Mouse (Mus musculus): Measurements from ENCODE around the gene Kctd11. TPM values are rescaled to one million over a fixed set of nuclear protein-coding genes. Genes with fewer than 3 reads are reported as not detected.
"Not testable (repeated sequence)": the region's sequence is repeated elsewhere in the genome, so short reads cannot be mapped to it uniquely, and the experiment has no call there.

Gene Kctd11
- polyA plus RNA-seq, 1 experiment from 2014 or later, result 7.7 TPM

- H3K27ac ChIP-seq, result no peak overlapping the region
- no peaks in the 10 kb centered on the region for H3K9me3 ChIP-seq (replicated peaks; ENCODE audit: low read length)
- H3K4me1 ChIP-seq (replicated peaks; ENCODE audit: insufficient read depth, low read length), result no peaks in the 10 kb centered on the region
- no peak for TF ChIP-seq CTCF (IDR thresholded peaks at IDR 0.05; ENCODE audit: low read depth)
- WGBS, result 87% methylated on average over 7 of the region's 7 CpGs
- DNase-seq (ENCODE audit: low spot score) (no peak), ATAC-seq (replicated peaks; ENCODE audit: low FRiP score, low read depth) (no peak)
- H3K4me3 ChIP-seq (replicated peaks; ENCODE audit: low read depth, low read length), result no peak overlapping the region
- H3K9ac ChIP-seq (ENCODE audit: low read depth, low read length), result no peak overlapping the region
- no peak overlapping the region for H3K4me2 ChIP-seq (ENCODE audit: low read length)
- no peaks in the 10 kb centered on the region for H3K36me3 ChIP-seq (ENCODE audit: insufficient read depth, low read length)
- no peaks in the 10 kb centered on the region for H3K27me3 ChIP-seq (ENCODE audit: insufficient read depth, low read length)
These were observed 9.4 kb downstream of the Kctd11 start for GRCm38 (mm10) chr11:69871822-69872221.

- Histone ChIP-seq H3K4me3 (replicated peaks; ENCODE audit: low read depth, low read length) (no peak overlapping the region), H3K9ac (ENCODE audit: low read depth, low read length) (no peak overlapping the region), H3K9me3 (replicated peaks; ENCODE audit: low read length) (no peaks in the 10 kb centered on the region), H3K4me2 (ENCODE audit: low read length) (no peak overlapping the region), H3K27ac (no peak overlapping the region), H3K4me1 (replicated peaks; ENCODE audit: insufficient read depth, low read length) (no peaks in the 10 kb centered on the region), H3K36me3 (ENCODE audit: insufficient read depth, low read length) (no peaks in the 10 kb centered on the region), H3K27me3 (ENCODE audit: insufficient read depth, low read length) (no peaks in the 10 kb centered on the region)
- DNase-seq (ENCODE audit: low spot score) (no peak), ATAC-seq (replicated peaks; ENCODE audit: low FRiP score, low read depth) (no peak)
- 91% methylated on average over 2 of the region's 2 CpGs for WGBS
- TF ChIP-seq CTCF (IDR thresholded peaks at IDR 0.05; ENCODE audit: low read depth), result no peak
These were observed 10.7 kb downstream of the Kctd11 start for GRCm38 (mm10) chr11:69870289-69871069.

- WGBS, result 75% methylated on average over 9 of the region's 9 CpGs
- H3K9ac ChIP-seq (ENCODE audit: low read depth, low read length), result no peak overlapping the region
- DNase-seq (ENCODE audit: low spot score) (no peak), ATAC-seq (replicated peaks; ENCODE audit: low FRiP score, low read depth) (no peak)
- no peaks in the 10 kb centered on the region for H3K4me1 ChIP-seq (replicated peaks; ENCODE audit: insufficient read depth, low read length)
- no peak overlapping the region for H3K4me2 ChIP-seq (ENCODE audit: low read length)
- no peaks in the 10 kb centered on the region for H3K27me3 ChIP-seq (ENCODE audit: insufficient read depth, low read length)
- no peaks in the 10 kb centered on the region for H3K36me3 ChIP-seq (ENCODE audit: insufficient read depth, low read length)
- H3K9me3 ChIP-seq (replicated peaks; ENCODE audit: low read length), result no peaks in the 10 kb centered on the region
- H3K4me3 ChIP-seq (replicated peaks; ENCODE audit: low read depth, low read length), result no peak overlapping the region
- TF ChIP-seq CTCF (IDR thresholded peaks at IDR 0.05; ENCODE audit: low read depth), result no peak
- no peak overlapping the region for H3K27ac ChIP-seq
These were observed 13.9 kb downstream of the Kctd11 start for GRCm38 (mm10) chr11:69867335-69867734.

GRCm38 (mm10) chr11:69865561-69865960 is 15.6 kb downstream of the Kctd11 start:
- H3K9me3 ChIP-seq (replicated peaks; ENCODE audit: low read length), result no peaks in the 10 kb centered on the region
- ATAC-seq (replicated peaks; ENCODE audit: low FRiP score, low read depth) (no peak), DNase-seq (ENCODE audit: low spot score) (no peak)
- WGBS, result 79% methylated on average over 9 of the region's 9 CpGs
- H3K4me1 ChIP-seq (replicated peaks; ENCODE audit: insufficient read depth, low read length), result no peaks in the 10 kb centered on the region
- H3K27me3 ChIP-seq (ENCODE audit: insufficient read depth, low read length), result no peaks in the 10 kb centered on the region
- H3K9ac ChIP-seq (ENCODE audit: low read depth, low read length), result no peak overlapping the region
- H3K27ac ChIP-seq, result no peak overlapping the region
- no peak overlapping the region for H3K4me3 ChIP-seq (replicated peaks; ENCODE audit: low read depth, low read length)
- no peak for TF ChIP-seq CTCF (IDR thresholded peaks at IDR 0.05; ENCODE audit: low read depth)
- no peak overlapping the region for H3K4me2 ChIP-seq (ENCODE audit: low read length)
- H3K36me3 ChIP-seq (ENCODE audit: insufficient read depth, low read length), result no peaks in the 10 kb centered on the region

GRCm38 (mm10) chr11:69864138-69864860 is 16.9 kb downstream of the Kctd11 start:
- DNase-seq (ENCODE audit: low spot score) (no peak), ATAC-seq (replicated peaks; ENCODE audit: low FRiP score, low read depth) (no peak)
- WGBS, result 44% methylated on average over 8 of the region's 8 CpGs
- H3K4me1 ChIP-seq (replicated peaks; ENCODE audit: insufficient read depth, low read length), result no peaks in the 10 kb centered on the region
- TF ChIP-seq CTCF (IDR thresholded peaks at IDR 0.05; ENCODE audit: low read depth), result no peak
- H3K27ac ChIP-seq, result no peak overlapping the region
- no peaks in the 10 kb centered on the region for H3K9me3 ChIP-seq (replicated peaks; ENCODE audit: low read length)
- no peak overlapping the region for H3K4me3 ChIP-seq (replicated peaks; ENCODE audit: low read depth, low read length)
- no peaks in the 10 kb centered on the region for H3K27me3 ChIP-seq (ENCODE audit: insufficient read depth, low read length)
- no peak overlapping the region for H3K4me2 ChIP-seq (ENCODE audit: low read length)
- no peaks in the 10 kb centered on the region for H3K36me3 ChIP-seq (ENCODE audit: insufficient read depth, low read length)
- H3K9ac ChIP-seq (ENCODE audit: low read depth, low read length), result no peak overlapping the region

- H3K4me1 ChIP-seq (replicated peaks; ENCODE audit: insufficient read depth, low read length), result not testable (repeated sequence)
These were observed 17.5 kb downstream of the Kctd11 start for GRCm38 (mm10) chr11:69863729-69864128.

More at GRCm38 (mm10) chr11:69863729-69864128, 17.5 kb downstream of the Kctd11 start:
- not testable (repeated sequence) for H3K36me3 ChIP-seq (ENCODE audit: insufficient read depth, low read length); H3K9me3 ChIP-seq (replicated peaks; ENCODE audit: low read length); H3K4me3 ChIP-seq (replicated peaks; ENCODE audit: low read depth, low read length); H3K27me3 ChIP-seq (ENCODE audit: insufficient read depth, low read length); ATAC-seq (replicated peaks; ENCODE audit: low FRiP score, low read depth); H3K4me2 ChIP-seq (ENCODE audit: low read length); H3K27ac ChIP-seq; DNase-seq (ENCODE audit: low spot score); H3K9ac ChIP-seq (ENCODE audit: low read depth, low read length)
- 53% methylated on average over 3 of the region's 3 CpGs for WGBS
